Mouse (Mus musculus) embryo, embryonic 11 days (tissue): Measurements from ENCODE around the gene Mpv17l2.

Source experiments
- DNase-seq: peaks from one replicate; pipeline ENCODE4 v3.0.0-alpha.2; 2015

Mpv17l2 gene

GRCm38 (mm10) chr8:70748246-70749096 is 12.3 kb downstream of the Mpv17l2 start:
- DNase-seq: no peak

GRCm38 (mm10) chr8:70747211-70747890 is 13.4 kb downstream of the Mpv17l2 start:
- no peak for DNase-seq

DNA sequence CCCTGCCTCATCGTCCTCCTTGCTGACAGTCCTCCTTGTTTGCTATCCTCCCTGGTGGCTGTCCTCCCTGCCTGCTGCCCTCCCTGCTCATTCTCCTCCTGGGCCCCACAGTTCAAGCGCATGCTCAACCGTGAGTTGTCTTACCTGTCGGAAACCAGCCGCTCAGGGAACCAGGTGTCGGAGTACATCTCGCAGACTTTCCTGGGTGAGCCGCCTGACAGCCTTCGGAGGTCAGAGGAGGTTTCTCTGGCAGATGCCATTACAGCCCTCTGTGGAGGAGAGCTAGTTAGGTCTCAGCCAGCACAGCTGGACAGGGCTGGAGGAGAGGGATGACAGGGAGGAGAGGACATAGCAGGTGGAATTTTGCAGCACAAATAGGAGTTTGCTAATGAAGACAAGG is 14.1 kb downstream of the Mpv17l2 start:
- DNase-seq: no peak

GRCm38 (mm10) chr8:70745691-70746220 is 15.0 kb downstream of the Mpv17l2 start:
- DNase-seq: no peak

DNA sequence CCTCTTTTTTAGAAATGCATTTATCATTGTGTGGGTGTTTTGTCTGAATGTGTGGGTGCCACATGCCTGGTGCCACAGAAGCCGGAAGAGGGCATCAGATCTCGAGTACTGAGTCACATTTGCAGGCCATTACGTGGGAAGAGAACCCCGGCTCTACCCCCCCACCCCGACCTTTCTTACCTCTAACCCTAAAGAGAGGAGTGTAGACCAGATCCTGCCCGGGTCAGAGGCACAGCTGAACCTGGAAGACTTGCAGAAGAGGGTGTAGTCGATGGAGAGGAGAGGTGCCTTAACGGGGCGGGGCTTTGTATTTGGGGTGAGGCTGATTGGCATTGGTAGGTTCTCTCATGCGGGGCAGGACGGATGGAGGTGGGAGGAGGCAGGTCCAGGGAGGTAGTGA is 15.9 kb downstream of the Mpv17l2 start:
- no peak for DNase-seq

- DNase-seq: peak; percentile 64
Observed at GRCm38 (mm10) chr8:70743656-70744590, 16.8 kb downstream of the Mpv17l2 start.

DNA sequence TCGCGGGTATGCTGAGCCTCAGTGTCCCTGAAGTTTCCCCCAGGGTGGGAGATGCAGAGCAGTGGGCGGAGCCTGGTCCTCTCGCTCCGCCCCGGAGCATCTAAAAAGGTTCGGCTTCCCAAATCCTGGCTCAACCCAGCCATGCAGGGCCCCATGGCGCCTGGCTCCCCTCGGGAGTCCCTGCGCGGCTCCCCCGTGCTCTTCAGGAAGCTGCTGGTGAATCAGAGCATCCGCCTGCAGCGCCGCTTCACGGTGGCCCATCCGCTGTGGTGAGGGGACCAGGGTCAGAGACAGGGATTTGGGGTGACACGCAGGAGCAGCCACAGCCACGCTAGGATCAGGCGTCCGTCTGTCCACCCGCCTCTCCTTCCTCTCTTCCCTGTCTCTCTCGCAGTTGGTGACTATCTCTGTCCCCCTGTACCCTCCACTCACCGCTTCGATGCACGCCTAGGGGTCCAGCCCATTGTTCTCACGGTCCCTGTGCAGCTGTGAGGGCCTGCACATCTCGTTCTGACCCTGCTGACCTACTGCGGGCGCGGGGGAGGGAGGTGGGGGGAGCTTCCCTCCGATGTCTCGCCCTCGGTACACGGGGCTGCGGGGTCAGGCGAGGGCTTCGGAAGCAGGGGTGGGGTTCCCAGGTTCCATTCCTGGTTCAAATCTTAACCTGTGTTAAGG is 17.6 kb downstream of the Mpv17l2 start:
- DNase-seq: peak; percentile 47

GRCm38 (mm10) chr8:70742176-70742575 is 18.6 kb downstream of the Mpv17l2 start:
- no peak for DNase-seq

GRCm38 (mm10) chr8:70741661-70742060 is 19.1 kb downstream of the Mpv17l2 start:
- no peak for DNase-seq

DNA sequence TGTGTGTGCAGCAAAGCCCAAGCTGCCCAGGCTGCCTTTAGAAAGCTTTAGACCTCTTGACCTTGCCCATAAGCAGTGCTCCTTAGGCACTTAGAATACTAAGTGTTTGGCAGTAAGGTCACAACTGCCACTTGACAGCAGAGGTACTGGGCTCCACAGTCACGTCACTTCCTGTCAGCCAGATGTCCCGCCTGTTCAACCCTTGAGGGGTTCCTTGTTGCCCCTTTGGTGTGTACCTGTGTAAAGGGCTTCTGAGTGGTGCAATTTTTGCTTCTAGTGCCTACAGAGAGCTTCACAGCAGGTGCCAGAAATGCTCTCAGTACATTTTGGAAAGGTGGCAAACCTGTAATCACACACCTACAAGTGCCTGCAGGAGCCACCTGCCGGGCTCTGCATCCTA is 22.5 kb downstream of the Mpv17l2 start:
- no peak for DNase-seq

DNA sequence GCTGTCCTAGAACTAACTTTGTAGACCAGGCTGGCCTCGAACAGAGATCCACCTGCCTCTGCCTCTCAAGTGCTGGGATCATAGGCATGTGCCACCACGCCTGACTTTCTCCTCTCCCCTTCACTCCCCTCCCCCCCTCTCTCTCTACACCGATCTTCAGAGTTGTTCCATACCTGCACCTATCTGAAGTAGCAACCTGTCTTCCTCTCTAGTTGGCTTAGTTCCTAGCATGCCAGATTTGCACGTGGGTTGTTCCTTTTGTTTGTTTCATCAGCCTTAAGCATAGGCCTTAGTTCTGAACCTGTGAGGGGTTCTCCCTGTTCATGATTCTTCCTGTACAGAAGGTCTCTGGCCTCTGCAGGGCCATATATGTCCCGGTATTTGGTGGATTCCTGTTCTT is 23.0 kb downstream of the Mpv17l2 start:
- no peak for DNase-seq

- DNase-seq: no peak
Observed at GRCm38 (mm10) chr8:70730956-70731355, 29.8 kb downstream of the Mpv17l2 start.

DNA sequence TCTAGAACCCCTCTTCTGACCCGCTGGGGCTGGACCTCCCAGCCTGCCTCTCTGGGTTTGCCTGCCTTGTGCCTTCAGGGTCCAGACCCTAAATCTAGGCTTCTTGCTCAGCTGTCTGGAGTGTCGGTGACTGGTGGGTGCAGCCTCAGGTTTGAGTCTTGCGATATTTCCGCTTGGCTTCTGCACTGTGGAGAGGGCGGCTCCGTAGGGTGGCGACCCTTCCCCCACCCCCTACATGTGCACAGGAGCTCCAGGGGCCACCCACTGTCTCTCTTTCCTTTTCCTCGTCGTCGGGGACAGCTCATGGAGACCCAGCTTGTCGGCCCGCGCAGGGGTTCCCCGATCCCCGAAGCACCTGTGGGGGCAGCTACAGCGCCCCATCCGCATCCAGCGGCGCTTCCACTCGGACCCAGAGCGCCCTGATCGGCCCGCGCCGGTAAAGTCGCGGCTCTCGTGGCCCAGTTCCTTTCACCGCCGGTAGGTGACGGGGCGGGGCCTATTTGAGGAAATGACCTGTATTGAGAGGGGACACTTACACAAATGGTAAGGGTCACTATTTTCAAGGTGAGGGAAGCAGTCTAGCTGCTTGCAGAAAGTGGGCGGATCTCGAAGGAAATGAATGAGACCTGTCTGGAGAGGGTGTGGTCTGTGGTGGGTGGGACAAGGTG is 30.8 kb downstream of the Mpv17l2 start:
- peak; percentile 39 for DNase-seq

- no peak for DNase-seq
Observed at GRCm38 (mm10) chr8:70726721-70727120, 34.0 kb downstream of the Mpv17l2 start.

DNA sequence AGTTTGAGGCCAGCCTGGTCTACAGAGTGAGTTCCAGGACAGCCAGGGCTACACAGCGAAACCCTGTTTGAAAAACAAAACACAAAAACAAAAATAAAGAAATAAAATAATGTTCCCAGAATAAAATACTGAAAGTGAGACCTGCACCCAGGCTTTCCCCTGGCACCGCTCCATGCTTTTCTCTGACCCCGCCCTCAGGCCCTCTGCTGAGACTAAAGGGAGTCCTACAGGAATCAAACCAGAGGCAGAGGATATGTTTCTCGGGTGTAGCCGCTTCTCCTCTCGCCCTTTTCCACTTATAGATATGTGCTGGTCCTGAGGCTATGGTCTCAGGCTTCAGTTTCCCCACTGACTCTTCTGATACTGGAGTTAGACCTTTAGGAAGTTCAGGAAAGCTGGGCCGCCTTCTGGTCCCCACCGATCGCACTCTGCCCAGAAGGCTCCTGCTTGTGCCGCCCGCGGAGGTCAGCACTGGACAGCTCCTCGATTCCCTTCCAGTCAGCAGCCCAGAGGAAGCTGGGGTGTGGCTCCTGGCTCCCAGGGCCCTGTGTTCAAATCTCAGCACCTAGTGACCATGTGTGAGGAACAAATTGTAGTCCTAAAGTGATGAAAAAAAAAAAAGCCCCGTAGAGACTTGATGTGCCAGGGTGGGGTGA is 34.8 kb downstream of the Mpv17l2 start:
- DNase-seq: peak; percentile 55

GRCm38 (mm10) chr8:70724216-70724615 is 36.5 kb downstream of the Mpv17l2 start:
- no peak for DNase-seq

DNA sequence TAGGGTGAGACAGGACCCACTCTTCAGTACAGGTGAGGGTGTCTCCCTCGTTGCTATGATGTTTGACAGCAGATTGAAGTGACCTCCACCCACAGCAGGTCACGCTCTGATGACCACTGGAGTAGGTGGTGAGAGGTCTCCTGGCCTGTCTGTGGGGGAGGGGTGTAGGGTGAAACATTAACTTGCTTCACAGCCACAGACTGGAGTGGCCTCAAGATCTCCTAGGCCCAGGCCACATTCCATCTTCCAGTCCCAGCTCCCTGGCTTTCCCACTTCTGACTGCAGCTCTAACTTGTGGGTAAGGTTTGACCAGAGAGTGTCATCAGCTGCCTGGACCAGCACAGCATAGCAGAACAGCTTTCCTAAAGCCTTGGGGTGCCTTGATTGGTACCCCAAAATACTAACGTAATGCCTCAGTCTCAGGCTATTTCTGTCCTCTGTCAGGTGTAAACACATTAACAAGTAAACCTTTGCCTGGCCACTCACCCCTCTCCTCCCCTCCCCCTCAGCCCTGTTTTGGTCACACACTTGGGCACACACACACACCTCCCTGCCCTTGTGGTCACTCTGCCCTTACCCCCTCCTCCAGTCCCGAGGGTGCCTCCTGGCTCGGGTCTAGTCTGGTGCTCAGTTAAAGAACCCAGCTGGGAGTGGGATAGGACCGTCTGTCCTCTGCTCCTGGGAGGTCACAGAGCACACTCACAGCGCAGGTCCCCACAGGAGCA is 37.1 kb downstream of the Mpv17l2 start, which contains the start of gene Pde4c:
Gene Pde4c, plus strand, starts transcription at position 235 of the 725 bp plus-strand sequence.
- no peak for DNase-seq

DNA sequence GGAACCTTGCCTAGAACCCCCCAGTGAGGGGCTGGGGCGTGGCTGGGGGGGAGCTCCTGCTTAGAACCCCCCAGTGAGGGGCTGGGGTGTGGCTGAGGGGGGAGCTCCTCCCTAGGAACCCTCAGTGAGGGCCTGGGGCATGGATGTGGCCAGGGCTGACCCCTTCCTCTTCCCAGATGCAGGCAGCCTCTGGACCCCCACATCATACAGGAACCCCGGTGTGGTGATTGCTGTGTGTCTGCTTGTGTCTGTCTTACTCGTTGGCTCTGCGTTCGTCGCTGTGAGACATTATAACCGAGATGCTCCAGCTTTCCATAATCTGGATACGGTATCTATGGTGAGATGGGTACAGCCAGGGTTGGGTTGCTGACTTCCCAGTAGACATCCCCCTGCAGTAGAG is 39.1 kb downstream of the Mpv17l2 start:
- DNase-seq: no peak

GRCm38 (mm10) chr8:70720739-70721138 is 40.0 kb downstream of the Mpv17l2 start:
- peak; percentile 75 for DNase-seq

GRCm38 (mm10) chr8:70719796-70720270 is 40.9 kb downstream of the Mpv17l2 start:
- DNase-seq: no peak
